15 mouse cellular contexts compared by ENCODE assay signal in genomic region chr11:103693241-103693640, GRCm38 (mm10). TPM values are rescaled to one million over a fixed set of nuclear protein-coding genes. Genes with fewer than 3 reads are reported as not detected.
"Had no signal": no experiment of that assay in that cellular context is flagged by ENCODE, and none has a peak within 500 bp of the region (broad histone marks: within the 10 kb centered on the region; RNA-seq: fewer than 3 reads in every experiment).

No protein-coding gene starts in this region.

- DNase-seq: kidney, postnatal 10 days; layer of hippocampus, postnatal 36 days; liver; lung, adult 18-20 months; lung, postnatal 10 days; lung, postnatal 36 days; retina, postnatal 1 day; right cerebral cortex, postnatal 25 days; spleen, adult 18-20 months; thymus, postnatal 25 days had no signal

RNA-seq across cellular contexts. Expression of gene Rprml, which starts 43.9 kb away (rescaled TPM):
- total RNA-seq: monocyte, adult 5-6 weeks; neutrophil, adult 5-6 weeks had no signal

RNA-seq across cellular contexts. Expression of gene Lyzl6, which starts 54.6 kb away (rescaled TPM):
- total RNA-seq: layer of hippocampus, adult 8-10 months; layer of hippocampus, postnatal 10 days; layer of hippocampus, postnatal 36 days; left cerebral cortex, postnatal 14 days; monocyte, adult 5-6 weeks; neutrophil, adult 5-6 weeks had no signal

RNA-seq across cellular contexts. Expression of gene Wnt9b, which starts 56.4 kb away (rescaled TPM):
- total RNA-seq: monocyte, adult 5-6 weeks; neutrophil, adult 5-6 weeks had no signal
